Mouse (Mus musculus): Measurements from ENCODE around the gene Fscn2. TPM values are rescaled to one million over a fixed set of nuclear protein-coding genes. Genes with fewer than 3 reads are reported as not detected.
"Not testable (repeated sequence)": the region's sequence is repeated elsewhere in the genome, so short reads cannot be mapped to it uniquely, and the experiment has no call there.

Fscn2 gene
- total RNA-seq, 2 experiments from 2014 or later, result not detected

GRCm38 (mm10) chr11:120344310-120344920 lies 16.9 kb upstream of the Fscn2 start:
- DNase-seq, result no peak
- intact Hi-C loops (cut with DNase I), result loop anchor here (2.0 kb wide), 1 partner anchor 110 kb away; no protein-coding TSS in a partner anchor

GRCm38 (mm10) chr11:120345067-120345681 lies 16.2 kb upstream of the Fscn2 start:
- DNase-seq, result no peak
- intact Hi-C loops (cut with DNase I), result loop anchor here (2.0 to 5.0 kb wide), 2 partner anchors 110 to 158 kb away; no protein-coding TSS in a partner anchor

GRCm38 (mm10) chr11:120346383-120347034 lies 14.8 kb upstream of the Fscn2 start:
- intact Hi-C loops (cut with DNase I), result loop anchor here (1.0 to 5.0 kb wide), 2 partner anchors 30 to 159 kb away; no protein-coding TSS in a partner anchor

GRCm38 (mm10) chr11:120347301-120347700 lies 14.0 kb upstream of the Fscn2 start:
- intact Hi-C loops (cut with DNase I), result loop anchor here (1.0 to 5.0 kb wide), 2 partner anchors 31 to 160 kb away; no protein-coding TSS in a partner anchor
- DNase-seq, result peak; percentile 6 to 12

More at GRCm38 (mm10) chr11:120346383-120347034, 14.8 kb upstream of the Fscn2 start:
- DNase-seq, result peak; percentile 4 to 6

GRCm38 (mm10) chr11:120347791-120348683 lies 13.3 kb upstream of the Fscn2 start, which contains the start of gene Actg1:
Actg1 (minus strand) TSS chr11:120348542.
- DNase-seq, result peak; percentile 91 to 92
- intact Hi-C loops (cut with DNase I), result loop anchor here (1.0 to 5.0 kb wide), 2 partner anchors 32 to 161 kb away; no protein-coding TSS in a partner anchor

GRCm38 (mm10) chr11:120348684-120349370 lies 12.5 kb upstream of the Fscn2 start:
- DNase-seq, result peak; percentile 65 to 71
- intact Hi-C loops (cut with DNase I), result loop anchor here (5.0 kb wide), 1 partner anchor 162 kb away; no protein-coding TSS in a partner anchor

GRCm38 (mm10) chr11:120349371-120349985 lies 11.9 kb upstream of the Fscn2 start:
- intact Hi-C loops (cut with DNase I), result loop anchor here (5.0 kb wide), 1 partner anchor 162 kb away; no protein-coding TSS in a partner anchor
- peak; percentile 55 to 57 for DNase-seq

- DNase-seq, result peak; percentile 95
- intact Hi-C loops (cut with DNase I), result loop anchor here (5.0 kb wide), 1 partner anchor 163 kb away; no protein-coding TSS in a partner anchor
Measured at GRCm38 (mm10) chr11:120349986-120350702, 11.2 kb upstream of the Fscn2 start.

- intact Hi-C loops (cut with DNase I), result no loop called here
- DNase-seq, result peak in 1 of 2 experiments; percentile 27
Measured at GRCm38 (mm10) chr11:120350711-120351110, 10.6 kb upstream of the Fscn2 start.

- DNase-seq, result peak in 1 of 2 experiments; percentile 10
- intact Hi-C loops (cut with DNase I), result no loop called here
Measured at GRCm38 (mm10) chr11:120351250-120352092, 9.9 kb upstream of the Fscn2 start.

- intact Hi-C loops (cut with DNase I); DNase-seq: not testable (repeated sequence)
Measured at GRCm38 (mm10) chr11:120352093-120352350, 9.3 kb upstream of the Fscn2 start.

- peak in 1 of 2 experiments; percentile 38 for DNase-seq
- intact Hi-C loops (cut with DNase I), result no loop called here
Measured at GRCm38 (mm10) chr11:120352571-120353290, 8.6 kb upstream of the Fscn2 start.

- DNase-seq, result peak; percentile 84 to 91
- intact Hi-C loops (cut with DNase I), result loop anchor here (2.0 kb wide), 1 partner anchor 15 kb away; no protein-coding TSS in a partner anchor
Measured at GRCm38 (mm10) chr11:120353500-120354303, 7.6 kb upstream of the Fscn2 start.

GRCm38 (mm10) chr11:120354304-120355276 lies 6.7 kb upstream of the Fscn2 start:
- intact Hi-C loops (cut with DNase I), result loop anchor here (2.0 kb wide), 1 partner anchor 14 kb away; no protein-coding TSS in a partner anchor
- no peak for DNase-seq

Measured in heart, postnatal 14 days (tissue).